Mouse (Mus musculus): ENCODE measurements around the gene Rnaset2a.
"Not testable (repeated sequence)": the region's sequence is repeated elsewhere in the genome, so short reads cannot be mapped to it uniquely, and the experiment has no call there.

Gene Rnaset2a

GRCm38 (mm10) chr17:8147439-8148316 lies at the start of gene Rnaset2a, which contains the start of gene Gm49673:
Gene Rnaset2a (minus strand): TSS chr17:8148097.
Gene Gm49673 (minus strand): TSS chr17:8147788.
- in situ Hi-C loops (cut with MboI; ENCODE audit: low sequenced_read_pairs), result not testable (repeated sequence)

GRCm38 (mm10) chr17:8197652-8198051 lies 49.8 kb upstream of the Rnaset2a start:
- in situ Hi-C loops (cut with MboI; ENCODE audit: low sequenced_read_pairs), result no loop called here

GRCm38 (mm10) chr17:8195685-8196376 lies 47.9 kb upstream of the Rnaset2a start:
- in situ Hi-C loops (cut with MboI; ENCODE audit: low sequenced_read_pairs), result no loop called here

- in situ Hi-C loops (cut with MboI; ENCODE audit: low sequenced_read_pairs), result no loop called here
Observed at GRCm38 (mm10) chr17:8193678-8194077, 45.8 kb upstream of the Rnaset2a start.

GRCm38 (mm10) chr17:8184217-8184616 lies 36.3 kb upstream of the Rnaset2a start:
- in situ Hi-C loops (cut with MboI; ENCODE audit: low sequenced_read_pairs), result no loop called here

- in situ Hi-C loops (cut with MboI; ENCODE audit: low sequenced_read_pairs), result no loop called here
Observed at GRCm38 (mm10) chr17:8183815-8184214, 35.9 kb upstream of the Rnaset2a start.

- in situ Hi-C loops (cut with MboI; ENCODE audit: low sequenced_read_pairs), result no loop called here
Observed at GRCm38 (mm10) chr17:8177090-8177489, 29.2 kb upstream of the Rnaset2a start.

GRCm38 (mm10) chr17:8171081-8171480 lies 23.2 kb upstream of the Rnaset2a start:
- in situ Hi-C loops (cut with MboI; ENCODE audit: low sequenced_read_pairs), result no loop called here

GRCm38 (mm10) chr17:8170331-8170730 lies 22.4 kb upstream of the Rnaset2a start:
- in situ Hi-C loops (cut with MboI; ENCODE audit: low sequenced_read_pairs), result no loop called here

- in situ Hi-C loops (cut with MboI; ENCODE audit: low sequenced_read_pairs), result not testable (repeated sequence)
Observed at GRCm38 (mm10) chr17:8167436-8167835, 19.5 kb upstream of the Rnaset2a start.

- in situ Hi-C loops (cut with MboI; ENCODE audit: low sequenced_read_pairs), result not testable (repeated sequence)
Observed at GRCm38 (mm10) chr17:8166454-8166853, 18.6 kb upstream of the Rnaset2a start.

GRCm38 (mm10) chr17:8165977-8166376 lies 18.1 kb upstream of the Rnaset2a start:
- in situ Hi-C loops (cut with MboI; ENCODE audit: low sequenced_read_pairs), result not testable (repeated sequence)

GRCm38 (mm10) chr17:8165608-8165945 lies 17.7 kb upstream of the Rnaset2a start:
- in situ Hi-C loops (cut with MboI; ENCODE audit: low sequenced_read_pairs), result not testable (repeated sequence)

- in situ Hi-C loops (cut with MboI; ENCODE audit: low sequenced_read_pairs), result not testable (repeated sequence)
Observed at GRCm38 (mm10) chr17:8164701-8165607, 17.1 kb upstream of the Rnaset2a start, which contains the start of gene Fgfr1op. Gene Fgfr1op (plus strand): TSS chr17:8165501.

GRCm38 (mm10) chr17:8160969-8161368 lies 13.1 kb upstream of the Rnaset2a start:
- in situ Hi-C loops (cut with MboI; ENCODE audit: low sequenced_read_pairs), result not testable (repeated sequence)

- in situ Hi-C loops (cut with MboI; ENCODE audit: low sequenced_read_pairs), result not testable (repeated sequence)
Observed at GRCm38 (mm10) chr17:8158627-8159026, 10.7 kb upstream of the Rnaset2a start.

GRCm38 (mm10) chr17:8155982-8156381 lies 8.1 kb upstream of the Rnaset2a start:
- in situ Hi-C loops (cut with MboI; ENCODE audit: low sequenced_read_pairs), result not testable (repeated sequence)

- in situ Hi-C loops (cut with MboI; ENCODE audit: low sequenced_read_pairs), result not testable (repeated sequence)
Observed at GRCm38 (mm10) chr17:8155010-8155409, 7.1 kb upstream of the Rnaset2a start.

- in situ Hi-C loops (cut with MboI; ENCODE audit: low sequenced_read_pairs), result not testable (repeated sequence)
Observed at GRCm38 (mm10) chr17:8146931-8147330, 966 bp downstream of the Rnaset2a start.

GRCm38 (mm10) chr17:8143802-8144673 lies 3.9 kb downstream of the Rnaset2a start:
- in situ Hi-C loops (cut with MboI; ENCODE audit: low sequenced_read_pairs), result not testable (repeated sequence)

All from CH12F3 (cell line).